Mouse (Mus musculus): ENCODE results near the gene Adgrl2. TPM values are rescaled to one million over a fixed set of nuclear protein-coding genes. Genes with fewer than 3 reads are reported as not detected.

The Adgrl2 gene
- total RNA-seq, 2 experiments from 2014 or later = 122 to 126 TPM

DNA sequence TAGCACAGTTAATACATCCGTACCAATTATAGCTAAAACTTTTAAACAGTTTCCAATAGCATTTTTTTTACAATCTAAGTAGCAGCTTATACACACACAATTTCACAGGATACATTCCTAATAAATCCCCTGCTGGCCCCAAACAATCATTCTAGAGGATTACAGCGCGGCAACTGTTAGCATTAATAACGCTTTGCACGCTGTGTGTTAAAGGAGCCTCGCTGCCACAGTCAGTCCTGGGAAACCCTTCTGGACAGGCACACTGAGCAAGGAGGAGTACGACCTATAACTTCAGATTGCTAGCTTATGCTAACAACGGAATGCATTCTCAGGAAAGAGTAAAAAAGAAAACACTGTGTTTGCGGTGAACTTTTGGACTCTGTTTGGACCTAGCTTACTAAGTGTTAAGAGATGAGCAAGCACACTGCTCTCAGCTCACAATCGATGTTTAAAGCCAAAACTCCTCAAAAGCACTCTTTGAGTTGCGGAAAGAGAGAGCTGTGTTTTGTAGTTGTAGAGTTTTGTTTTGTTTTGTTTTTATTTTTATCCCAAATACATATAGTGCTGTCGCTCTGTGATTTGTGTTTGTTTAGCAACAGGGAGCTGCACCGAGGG is 25.3 kb downstream of the Adgrl2 start:
- intact Hi-C loops (cut with DNase I) = no loop called here
- TF ChIP-seq CTCF (IDR thresholded peaks at IDR 0.05) = no peak
- H3K4me3 ChIP-seq = no peak overlapping the region

DNA sequence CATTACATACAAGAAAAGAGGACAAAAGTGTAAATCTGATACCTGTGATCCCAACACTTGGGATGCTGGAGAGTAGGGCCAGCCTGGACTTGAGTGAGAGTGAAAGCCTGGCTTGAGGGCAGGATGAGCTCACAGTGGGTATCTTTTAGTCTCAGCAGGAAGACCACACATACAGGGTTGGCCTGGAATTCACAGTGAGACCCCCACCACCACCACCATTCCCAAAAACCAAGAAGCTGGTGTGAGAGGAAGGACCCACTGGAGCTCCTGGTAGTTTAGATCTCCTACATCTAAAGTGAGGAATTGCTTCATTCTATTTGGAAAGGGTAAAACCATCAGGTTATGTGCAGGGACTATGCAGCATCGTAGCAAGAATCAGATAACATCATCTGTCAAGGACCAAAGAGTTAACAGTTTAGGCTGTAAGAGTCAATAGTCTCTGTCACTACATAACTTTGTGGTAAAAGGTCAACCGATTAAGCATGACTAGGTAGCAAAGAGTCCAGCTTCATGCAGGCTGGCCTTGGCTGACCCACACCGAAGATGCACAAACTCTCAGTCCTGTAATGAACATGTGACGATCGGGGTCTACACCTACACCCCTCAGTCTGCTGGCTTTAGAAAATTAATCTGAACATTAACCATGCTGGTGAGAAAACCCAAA is 26.8 kb downstream of the Adgrl2 start:
- Histone ChIP-seq H3K4me3 (no peak overlapping the region), H3K27ac (no peak overlapping the region)
- intact Hi-C loops (cut with DNase I) = no loop called here
- TF ChIP-seq CTCF (IDR thresholded peaks at IDR 0.05) = no peak
- no peak for DNase-seq (ENCODE audit: extremely low spot score in 1 of 2, low spot score in 2 of 2)

More for the DNA sequence above, 25.3 kb downstream of the Adgrl2 start:
- DNase-seq (ENCODE audit: extremely low spot score in 1 of 2, low spot score in 2 of 2) = no peak
- H3K27ac ChIP-seq = no peak overlapping the region

DNA sequence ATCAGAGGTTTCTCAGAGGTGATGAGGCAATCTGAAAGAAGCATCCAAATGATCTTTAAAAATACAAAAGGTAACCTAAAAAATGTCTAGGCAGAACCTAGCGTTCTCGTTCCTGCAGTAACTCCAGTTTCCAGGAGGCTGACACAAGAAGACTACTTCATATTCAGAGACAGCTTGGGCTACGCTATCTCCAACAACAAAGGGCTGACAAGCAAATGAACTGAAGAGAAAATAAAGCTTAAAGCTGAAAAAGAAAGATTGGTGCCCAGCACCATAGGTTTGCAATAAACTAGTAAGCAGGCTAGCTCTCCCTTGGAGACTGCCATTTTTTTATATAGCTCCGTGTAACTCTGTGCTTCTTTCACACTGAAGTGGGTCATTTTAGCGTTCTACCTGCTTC is 28.7 kb downstream of the Adgrl2 start:
- no peak for DNase-seq (ENCODE audit: extremely low spot score in 1 of 2, low spot score in 2 of 2)
- H3K27ac ChIP-seq = no peak overlapping the region
- intact Hi-C loops (cut with DNase I) = no loop called here
- H3K4me3 ChIP-seq = no peak overlapping the region
- no peak for TF ChIP-seq CTCF (IDR thresholded peaks at IDR 0.05)

DNA sequence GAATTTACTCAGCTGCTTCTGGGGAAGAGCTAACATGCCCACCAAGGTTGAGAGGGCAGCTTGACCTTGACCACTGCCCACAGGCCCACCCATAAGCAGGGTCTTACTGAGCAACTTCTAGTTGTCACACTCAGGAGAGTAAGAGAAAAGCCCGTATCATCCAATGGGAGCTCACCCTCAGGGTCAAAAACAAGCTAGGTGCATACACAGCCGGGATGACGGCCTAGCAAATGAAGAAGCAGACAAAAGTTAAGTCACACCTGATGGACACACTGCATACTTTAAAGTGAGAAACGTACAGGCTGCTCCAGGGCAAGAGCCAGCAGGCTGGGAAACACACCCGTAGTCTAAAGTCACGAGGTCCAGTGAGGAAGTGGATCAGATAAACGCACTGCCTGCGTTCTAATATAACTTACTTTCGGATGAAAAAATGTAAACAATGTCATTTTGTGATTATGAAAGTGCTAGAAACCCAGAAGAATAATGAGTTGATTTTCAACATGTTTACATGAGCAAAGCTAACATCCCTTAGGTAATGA is 29.5 kb downstream of the Adgrl2 start:
- no peak overlapping the region for H3K4me3 ChIP-seq
- no peak for TF ChIP-seq CTCF (IDR thresholded peaks at IDR 0.05)
- intact Hi-C loops (cut with DNase I) = no loop called here

GRCm38 (mm10) chr3:148960215-148960614 is 30.1 kb downstream of the Adgrl2 start:
- Histone ChIP-seq H3K4me3 (no peak overlapping the region), H3K27ac (no peak overlapping the region)
- DNase-seq (ENCODE audit: extremely low spot score in 1 of 2, low spot score in 2 of 2) = no peak
- no peak for TF ChIP-seq CTCF (IDR thresholded peaks at IDR 0.05)
- intact Hi-C loops (cut with DNase I) = no loop called here

More for the DNA sequence above, 29.5 kb downstream of the Adgrl2 start:
- DNase-seq (ENCODE audit: extremely low spot score in 1 of 2, low spot score in 2 of 2) = no peak
- no peak overlapping the region for H3K27ac ChIP-seq

- DNase-seq (ENCODE audit: extremely low spot score in 1 of 2, low spot score in 2 of 2) = no peak
- Histone ChIP-seq H3K4me3 (peak overlapping the region; percentile 7; the same call in 1 of the 2 replicates), H3K27ac (no peak overlapping the region)
- TF ChIP-seq CTCF (IDR thresholded peaks at IDR 0.05) = no peak
- intact Hi-C loops (cut with DNase I) = no loop called here
Measured at GRCm38 (mm10) chr3:148959327-148960025, 30.9 kb downstream of the Adgrl2 start.

DNA sequence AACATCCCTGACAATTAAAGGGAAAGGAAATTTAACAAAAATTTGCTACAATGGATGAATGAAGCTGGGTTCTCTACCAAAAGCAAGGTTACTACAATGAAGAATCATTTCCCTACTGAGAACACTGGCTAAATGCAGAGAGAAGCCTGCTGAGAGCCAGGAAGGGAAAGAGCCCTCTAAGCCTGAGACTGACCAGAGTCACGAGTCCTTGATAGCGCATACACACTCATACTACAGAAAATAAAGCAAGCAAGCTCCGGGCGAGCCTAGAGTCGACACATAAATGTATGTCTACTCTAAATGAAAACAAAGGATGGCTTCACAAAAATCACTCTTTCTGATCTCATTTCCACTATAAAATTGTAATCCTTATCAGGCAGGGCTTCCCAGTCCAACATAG is 31.6 kb downstream of the Adgrl2 start:
- H3K4me3 ChIP-seq = no peak overlapping the region
- H3K27ac ChIP-seq = no peak overlapping the region
- no peak for TF ChIP-seq CTCF (IDR thresholded peaks at IDR 0.05)
- no peak for DNase-seq (ENCODE audit: extremely low spot score in 1 of 2, low spot score in 2 of 2)
- intact Hi-C loops (cut with DNase I) = no loop called here

- no peak for TF ChIP-seq CTCF (IDR thresholded peaks at IDR 0.05)
Measured at GRCm38 (mm10) chr3:148958185-148958584, 32.2 kb downstream of the Adgrl2 start.

GRCm38 (mm10) chr3:148956887-148957286 is 33.5 kb downstream of the Adgrl2 start:
- intact Hi-C loops (cut with DNase I) = no loop called here
- no peak for DNase-seq (ENCODE audit: extremely low spot score in 1 of 2, low spot score in 2 of 2)
- no peak overlapping the region for H3K27ac ChIP-seq
- no peak overlapping the region for H3K4me3 ChIP-seq
- no peak for TF ChIP-seq CTCF (IDR thresholded peaks at IDR 0.05)

More at GRCm38 (mm10) chr3:148958185-148958584, 32.2 kb downstream of the Adgrl2 start:
- Histone ChIP-seq H3K4me3 (no peak overlapping the region), H3K27ac (no peak overlapping the region)
- DNase-seq (ENCODE audit: extremely low spot score in 1 of 2, low spot score in 2 of 2) = no peak
- intact Hi-C loops (cut with DNase I) = no loop called here

DNA sequence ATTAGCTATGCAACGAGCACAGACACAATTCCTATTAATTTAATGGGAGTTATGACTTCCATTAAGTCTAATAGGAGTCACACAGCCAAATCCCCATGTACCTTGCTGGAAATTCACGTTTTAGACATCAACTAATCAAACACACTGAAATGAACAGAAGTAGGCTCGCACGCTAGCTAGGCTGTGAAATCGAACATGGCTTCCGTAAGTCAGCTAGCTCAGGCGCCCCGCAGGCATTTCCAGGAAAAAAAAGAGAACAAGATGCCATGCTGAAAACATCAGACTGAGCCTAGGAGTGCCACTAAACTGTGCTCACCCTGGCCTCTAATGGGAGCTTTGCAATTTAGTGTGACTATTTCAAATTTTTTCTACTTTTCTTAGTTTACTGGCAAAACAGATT is 40.6 kb downstream of the Adgrl2 start:
- no peak overlapping the region for H3K4me3 ChIP-seq
- DNase-seq (ENCODE audit: extremely low spot score in 1 of 2, low spot score in 2 of 2) = no peak
- intact Hi-C loops (cut with DNase I) = no loop called here
- H3K27ac ChIP-seq = no peak overlapping the region
- no peak for TF ChIP-seq CTCF (IDR thresholded peaks at IDR 0.05)

GRCm38 (mm10) chr3:148947805-148948405 is 42.5 kb downstream of the Adgrl2 start:
- no peak overlapping the region for H3K27ac ChIP-seq
- DNase-seq (ENCODE audit: extremely low spot score in 1 of 2, low spot score in 2 of 2) = no peak
- intact Hi-C loops (cut with DNase I) = no loop called here
- TF ChIP-seq CTCF (IDR thresholded peaks at IDR 0.05) = no peak
- no peak overlapping the region for H3K4me3 ChIP-seq

GRCm38 (mm10) chr3:148947266-148947665 is 43.1 kb downstream of the Adgrl2 start:
- Histone ChIP-seq H3K4me3 (no peak overlapping the region), H3K27ac (no peak overlapping the region)
- intact Hi-C loops (cut with DNase I) = no loop called here
- DNase-seq (ENCODE audit: extremely low spot score in 1 of 2, low spot score in 2 of 2) = no peak
- TF ChIP-seq CTCF (IDR thresholded peaks at IDR 0.05) = no peak
